Mouse (Mus musculus) frontal cortex, adult (tissue): ENCODE measurements around the gene Ptprk.

Experiments used
- ATAC-seq: cut with Nextera tagmentation; 2 replicates; pipeline ENCODE4 v1.9.2; 2017; ENCODE audit warnings: mild to moderate bottlenecking, moderate library complexity, mixed read lengths; ENCODE audit not compliant: low TSS enrichment

The Ptprk gene

DNA sequence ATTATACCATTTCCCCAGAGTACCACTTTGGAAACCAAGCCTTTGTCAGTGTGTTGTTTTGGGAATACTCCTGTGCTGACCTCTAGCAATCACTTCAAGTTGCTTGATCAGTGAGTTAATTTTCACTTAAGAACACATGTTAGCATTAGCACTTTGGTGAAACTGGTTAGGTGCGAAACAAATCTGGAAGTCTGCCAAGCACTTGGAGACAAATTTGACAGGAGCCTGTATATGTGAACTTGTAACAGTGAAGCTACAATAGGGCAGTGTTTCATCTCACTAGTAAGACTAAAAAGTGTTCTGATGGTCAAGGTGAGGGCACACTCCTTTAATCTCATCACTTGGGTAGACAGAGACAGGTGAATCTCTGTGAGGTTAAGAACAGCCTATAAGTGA is 321.9 kb downstream of the Ptprk start:
- ATAC-seq, result no peak

DNA sequence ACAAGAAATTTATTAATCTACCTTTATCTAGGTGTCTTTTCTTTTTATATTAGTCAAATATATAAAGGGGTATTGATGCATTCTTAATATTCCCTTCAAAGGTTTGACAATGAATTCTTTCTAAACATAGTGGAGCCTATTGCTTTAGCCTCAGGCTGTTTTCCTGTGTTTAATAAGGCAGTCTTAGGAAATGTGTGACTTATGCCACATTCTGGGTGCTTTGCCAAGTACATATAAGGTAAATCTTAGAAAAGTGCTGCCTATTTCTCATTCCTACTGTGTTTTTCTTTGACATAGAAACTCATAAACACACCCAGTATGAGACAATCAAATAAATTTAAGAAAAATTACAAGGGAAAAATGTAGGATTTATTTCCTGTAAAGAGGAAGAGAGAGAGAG is 327.2 kb downstream of the Ptprk start:
- no peak for ATAC-seq

DNA sequence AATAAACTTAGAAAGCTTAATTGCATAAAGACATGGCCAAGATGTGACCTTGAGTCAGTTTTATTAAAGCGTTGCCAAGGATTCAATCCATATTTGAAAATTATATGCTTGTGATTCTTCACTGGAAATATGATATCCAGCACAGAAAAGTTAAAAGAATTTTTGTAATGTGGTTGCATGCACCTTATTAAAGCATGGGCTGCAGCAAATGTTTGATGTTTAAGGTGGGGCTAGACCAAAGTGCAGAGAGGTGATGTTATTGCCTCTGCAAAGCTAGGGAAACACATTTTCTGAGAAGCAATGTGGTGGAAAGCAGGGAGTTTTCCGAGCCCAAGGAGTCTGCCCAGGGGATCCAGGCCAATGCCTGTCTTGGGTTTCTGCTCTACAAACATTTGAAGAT is 334.4 kb downstream of the Ptprk start:
- ATAC-seq, result no peak

DNA sequence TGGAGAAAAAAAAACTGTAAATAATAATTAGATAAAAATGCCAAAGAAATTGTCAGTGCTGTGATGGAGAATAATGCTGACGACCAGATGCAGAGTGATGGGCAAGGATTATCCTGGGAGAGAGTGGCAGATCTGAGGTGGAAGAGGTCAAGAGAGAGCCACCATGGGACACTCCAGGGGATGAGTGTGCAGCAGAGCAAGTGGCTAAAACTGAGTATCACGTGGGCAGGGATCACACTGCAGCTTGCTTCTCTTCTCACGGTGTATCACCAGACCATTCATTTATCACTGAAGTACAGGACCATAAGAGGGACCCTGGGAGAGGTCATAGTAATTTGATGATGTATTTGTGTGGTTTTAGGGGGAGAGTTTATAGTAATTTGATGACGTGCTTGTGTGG is 340.2 kb downstream of the Ptprk start:
- no peak for ATAC-seq

DNA sequence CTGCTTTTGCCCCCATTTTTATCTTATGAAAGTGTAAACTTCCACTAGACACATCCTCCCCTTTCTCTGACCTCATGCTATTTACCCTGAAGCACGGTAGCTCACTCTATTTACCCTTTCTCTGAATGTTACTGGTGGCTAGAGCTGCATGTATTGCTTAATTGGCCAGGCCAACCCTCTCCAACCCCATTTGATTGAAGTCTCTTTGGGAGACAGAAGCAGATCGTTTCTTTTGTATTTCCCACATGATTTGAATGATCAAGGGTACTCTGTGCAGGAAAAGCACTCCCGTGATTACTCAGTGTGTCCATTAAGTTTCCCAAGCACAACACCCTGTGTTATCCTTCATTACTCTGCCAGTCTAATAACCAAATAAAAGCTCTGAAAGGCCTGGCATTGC is 348.0 kb downstream of the Ptprk start:
- ATAC-seq, result no peak

DNA sequence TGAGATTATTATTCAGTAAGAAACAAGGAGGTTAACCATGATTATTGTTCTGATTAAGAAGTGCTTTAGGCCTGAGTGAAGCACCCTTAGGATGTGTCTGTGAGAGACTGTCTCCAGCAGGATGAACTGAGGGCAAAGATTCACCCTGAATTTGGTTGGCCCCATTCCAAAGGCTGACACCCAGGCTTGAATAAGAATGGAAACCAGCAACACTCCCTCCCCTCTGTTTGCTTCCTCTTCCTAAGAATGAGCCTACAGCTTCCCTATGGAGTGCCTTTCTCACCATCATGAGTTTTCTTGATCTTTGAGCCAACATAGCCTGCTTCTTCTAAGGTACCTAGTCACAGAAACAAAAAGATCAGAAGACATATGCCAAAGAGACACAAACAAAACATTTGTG is 350.8 kb downstream of the Ptprk start:
- no peak for ATAC-seq

DNA sequence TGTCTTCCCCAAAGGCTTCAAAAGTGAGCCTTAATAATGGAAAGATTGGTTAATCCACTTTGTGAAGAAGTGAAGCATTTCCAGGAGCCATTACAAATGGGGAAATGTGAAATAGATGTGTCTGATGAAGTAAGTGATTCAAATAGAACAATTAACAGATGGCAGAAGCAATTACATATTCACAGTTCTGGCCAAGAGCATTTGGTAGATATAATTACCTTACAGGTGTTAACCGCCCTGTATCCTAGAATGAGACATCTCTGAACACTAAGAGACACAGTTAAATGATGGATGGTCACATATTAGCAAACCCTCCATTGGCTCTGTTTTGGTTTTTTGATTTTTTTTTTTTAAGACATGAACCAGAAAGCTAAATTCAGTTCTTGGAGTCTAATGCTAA is 361.5 kb downstream of the Ptprk start:
- ATAC-seq, result peak; percentile 80

DNA sequence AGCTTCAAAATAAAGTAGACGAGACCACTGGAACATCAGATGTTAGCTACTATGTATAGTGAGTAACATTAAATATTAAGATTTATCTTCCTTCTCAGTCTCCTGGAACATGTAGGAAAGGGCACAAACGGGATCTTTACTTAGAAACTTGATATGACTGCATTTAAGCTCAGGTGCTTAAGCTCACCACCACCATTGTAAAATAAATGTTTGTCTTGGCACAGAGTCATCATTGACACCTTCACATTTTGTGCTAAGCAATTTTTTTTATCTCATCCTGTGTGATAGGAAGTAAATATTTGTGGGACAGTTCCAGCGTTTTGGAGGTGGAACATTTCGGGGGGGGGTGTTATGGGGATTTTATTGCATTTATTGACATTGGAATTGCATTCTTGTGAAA is 375.2 kb downstream of the Ptprk start:
- ATAC-seq, result no peak

DNA sequence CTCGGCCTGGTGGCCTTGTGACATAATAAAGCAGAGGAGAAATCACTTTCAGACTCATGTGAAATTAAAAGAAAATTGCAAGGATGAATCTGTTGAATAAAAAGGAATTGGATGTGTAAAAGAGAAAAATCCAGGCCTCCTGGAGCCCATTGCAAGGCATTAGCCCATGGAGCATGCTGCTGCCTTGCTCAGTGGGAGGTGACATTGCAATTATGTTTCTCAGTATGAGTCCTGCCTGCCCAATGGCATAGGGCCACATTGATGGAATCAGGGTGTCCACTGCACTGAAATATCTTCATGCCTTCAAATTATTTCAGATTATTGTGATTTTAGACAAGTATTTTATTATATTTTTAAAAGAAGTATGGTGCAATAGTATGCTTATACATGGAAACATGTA is 376.0 kb downstream of the Ptprk start:
- no peak for ATAC-seq

DNA sequence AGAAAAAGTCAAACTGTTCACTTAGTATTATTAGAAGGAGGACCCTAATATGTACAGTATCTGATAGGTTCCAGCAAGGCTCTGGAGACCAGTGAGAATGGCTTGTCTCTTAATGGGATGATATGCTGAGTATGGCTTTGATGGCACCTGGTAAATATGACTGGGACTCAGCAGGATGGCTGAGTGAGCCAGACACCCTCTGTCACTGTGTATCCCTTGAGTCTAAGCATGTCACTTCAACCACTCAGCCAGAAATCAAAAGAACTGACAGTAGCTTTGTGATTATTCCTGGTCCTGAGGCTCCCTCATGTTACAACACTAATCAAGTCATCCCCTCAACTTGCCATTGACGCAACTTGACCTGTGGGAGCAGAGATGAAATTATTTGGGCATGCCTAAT is 383.4 kb downstream of the Ptprk start:
- ATAC-seq, result peak; percentile 13; the same call in 1 of the 2 replicates

DNA sequence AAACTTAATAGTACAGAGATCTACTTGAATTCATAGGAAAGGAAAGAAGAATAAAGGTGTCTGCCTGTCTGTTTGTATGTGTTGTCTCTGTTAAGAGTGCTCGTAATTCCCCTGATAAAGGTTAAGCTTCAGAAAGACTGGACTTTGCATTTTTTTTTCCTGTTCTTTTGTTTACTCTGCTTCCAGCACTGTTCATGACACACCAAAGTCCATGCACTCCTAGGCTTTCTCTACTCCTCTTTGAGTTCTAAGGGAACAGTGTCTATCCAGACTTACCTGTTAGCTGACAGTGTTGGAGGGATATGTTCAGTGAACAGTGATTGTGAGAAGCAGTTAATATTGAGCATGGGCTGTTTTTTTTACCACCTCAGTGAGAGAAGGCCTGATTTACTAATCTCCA is 385.3 kb downstream of the Ptprk start:
- no peak for ATAC-seq

DNA sequence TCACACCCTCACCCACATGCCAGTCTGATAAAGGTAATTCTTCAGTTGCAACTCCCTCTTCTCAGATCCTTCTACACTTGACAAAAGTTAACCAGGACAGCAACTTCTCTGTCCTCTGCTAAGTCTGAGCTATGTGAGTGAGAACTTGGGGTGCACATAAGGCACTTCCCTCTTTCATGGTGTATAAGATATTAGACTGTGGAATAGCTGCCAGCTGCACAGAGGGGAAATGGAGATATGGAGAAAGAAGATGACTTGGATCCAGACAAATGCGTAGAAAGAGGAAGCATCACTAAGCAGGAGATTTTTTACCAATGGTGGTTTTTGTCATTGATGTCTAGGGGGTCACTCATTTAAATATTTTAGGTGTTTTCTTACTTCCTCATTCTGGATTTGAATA is 389.1 kb downstream of the Ptprk start:
- ATAC-seq, result no peak

DNA sequence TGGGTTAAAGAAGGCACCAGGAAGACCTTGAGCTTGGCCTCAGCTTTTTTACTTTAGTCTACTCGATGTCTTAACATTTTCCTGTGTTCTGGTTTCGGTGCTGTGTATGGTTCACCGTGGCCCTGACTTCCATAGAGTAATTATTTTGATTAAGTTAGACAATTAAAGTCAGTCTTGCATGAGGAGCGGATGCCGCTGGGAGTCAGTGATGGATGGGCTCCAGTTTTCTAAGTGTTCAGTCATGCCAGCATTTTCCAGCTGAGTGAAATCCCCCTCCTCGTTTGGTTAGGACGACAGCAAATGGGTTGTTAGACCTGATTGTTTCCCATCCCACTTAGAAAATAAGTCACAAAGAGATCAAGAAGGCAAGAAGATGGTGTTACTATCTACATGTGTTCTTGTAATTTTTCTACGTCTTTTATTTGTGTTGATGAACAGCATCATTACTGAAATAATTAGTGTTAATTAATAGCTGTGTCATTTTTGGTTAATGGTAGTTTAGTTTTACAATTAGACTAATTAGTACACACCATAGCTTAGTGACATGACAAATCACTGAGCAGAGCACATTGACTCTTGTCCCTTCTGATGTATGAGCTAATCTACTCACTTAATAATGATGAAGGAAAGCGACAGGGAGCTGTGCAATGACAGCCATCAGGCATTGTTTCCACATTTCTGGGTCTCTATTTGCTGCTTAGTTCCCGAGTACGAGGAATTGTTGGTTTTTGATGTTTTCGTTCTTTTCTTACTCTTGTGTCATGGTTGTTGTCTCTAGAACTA is 390.3 kb downstream of the Ptprk start:
- no peak for ATAC-seq

DNA sequence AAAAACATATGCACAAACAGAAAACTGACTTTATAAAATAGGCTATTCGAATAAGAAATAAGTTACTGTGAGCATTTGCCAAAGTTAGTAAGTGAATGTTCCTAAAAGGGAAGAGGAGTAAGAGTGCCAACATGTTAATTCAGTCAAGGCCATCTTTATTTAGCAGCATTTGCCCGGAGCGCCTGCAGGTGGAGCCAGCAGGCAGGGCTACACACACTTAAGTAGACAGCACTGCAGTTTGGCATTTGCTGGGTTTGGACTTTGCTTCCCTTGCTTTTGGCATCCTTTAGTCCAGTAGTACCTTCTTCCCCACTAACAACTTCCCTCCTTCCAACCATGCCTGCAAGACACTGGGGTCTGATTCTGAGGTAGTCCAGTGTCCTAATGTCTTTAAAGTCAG is 411.0 kb downstream of the Ptprk start:
- peak; percentile 97 for ATAC-seq

DNA sequence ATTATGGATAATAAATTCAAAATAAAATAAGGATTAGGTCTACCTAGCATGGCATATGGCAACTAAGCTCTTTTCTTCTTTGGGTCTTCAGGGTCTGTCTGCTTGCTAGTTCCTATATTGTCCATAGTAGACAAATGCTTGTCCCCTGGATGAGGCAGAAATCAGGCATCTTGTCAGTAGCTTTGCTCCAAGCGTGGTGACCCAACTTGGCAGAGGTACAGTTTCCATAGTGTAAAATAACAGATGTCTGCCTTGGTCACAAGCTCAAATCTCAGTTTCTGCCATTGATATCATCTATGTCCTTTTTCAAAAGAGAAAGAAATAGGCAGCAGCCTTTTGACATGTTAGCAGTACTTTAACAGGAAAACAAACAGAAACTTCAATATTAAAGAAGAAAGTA is 416.4 kb downstream of the Ptprk start:
- ATAC-seq, result no peak

DNA sequence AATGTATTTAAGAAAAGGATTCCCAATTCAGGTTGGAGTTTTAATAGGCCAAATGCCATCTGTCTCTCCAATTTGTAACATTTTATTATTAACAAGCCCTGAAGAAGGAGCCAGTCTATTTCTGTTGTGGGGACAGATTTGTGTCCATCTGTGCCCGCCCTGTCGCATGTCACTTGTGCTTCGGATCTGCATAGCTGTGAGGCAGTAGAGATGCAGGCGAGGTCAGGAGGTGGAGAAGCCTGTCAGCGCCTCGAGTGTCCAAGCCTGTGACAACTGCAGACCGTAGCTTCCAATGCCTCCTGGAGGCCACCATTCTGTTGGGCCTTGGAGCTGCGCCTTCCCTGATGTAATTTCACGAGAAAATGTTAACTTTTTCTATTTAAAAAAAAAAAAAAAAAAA is 417.6 kb downstream of the Ptprk start:
- no peak for ATAC-seq

DNA sequence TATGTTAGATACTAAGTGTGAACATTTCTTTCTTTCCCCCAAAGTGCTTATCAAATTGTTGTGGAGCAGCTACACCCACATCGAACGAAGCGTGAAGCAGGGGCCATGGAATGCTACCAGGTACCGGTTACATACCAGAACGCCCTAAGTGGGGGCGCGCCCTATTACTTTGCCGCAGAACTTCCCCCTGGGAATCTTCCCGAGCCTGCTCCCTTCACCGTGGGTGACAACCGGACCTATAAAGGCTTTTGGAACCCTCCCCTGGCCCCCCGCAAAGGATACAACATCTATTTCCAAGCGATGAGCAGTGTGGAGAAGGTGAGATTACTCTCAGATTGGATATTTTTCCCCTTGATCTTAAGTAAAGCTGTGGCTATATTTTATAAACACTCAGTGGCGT is 418.2 kb downstream of the Ptprk start:
- peak; percentile 50 for ATAC-seq

DNA sequence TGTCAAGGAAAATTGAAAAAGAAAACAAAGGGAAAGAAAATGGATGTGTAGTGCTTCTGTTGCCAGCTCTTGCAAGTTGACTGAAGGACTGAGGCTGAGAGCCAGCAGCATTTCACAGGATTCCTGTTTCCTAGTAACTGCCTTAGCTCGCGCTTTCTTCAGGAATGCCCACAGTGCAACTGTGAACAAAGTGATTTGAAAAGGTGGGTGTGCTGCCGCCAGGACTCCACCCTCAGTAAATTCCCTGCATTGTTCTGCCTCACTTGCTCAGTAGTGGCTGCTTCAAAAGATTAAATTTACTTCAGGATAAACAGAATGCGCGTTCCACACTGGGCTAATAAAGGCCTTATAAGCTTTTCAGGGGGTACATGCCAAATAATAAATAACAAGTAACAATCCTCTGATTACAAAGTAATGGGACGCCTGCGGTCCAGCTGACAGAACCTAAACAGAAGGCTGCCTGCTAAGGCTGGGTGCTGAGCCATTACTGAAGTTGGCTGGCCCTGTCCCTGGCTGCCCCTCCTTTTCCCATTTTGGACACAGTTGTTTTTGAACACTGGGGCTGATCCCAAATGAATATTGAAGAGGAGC is 418.7 kb downstream of the Ptprk start:
- peak; percentile 92 for ATAC-seq

DNA sequence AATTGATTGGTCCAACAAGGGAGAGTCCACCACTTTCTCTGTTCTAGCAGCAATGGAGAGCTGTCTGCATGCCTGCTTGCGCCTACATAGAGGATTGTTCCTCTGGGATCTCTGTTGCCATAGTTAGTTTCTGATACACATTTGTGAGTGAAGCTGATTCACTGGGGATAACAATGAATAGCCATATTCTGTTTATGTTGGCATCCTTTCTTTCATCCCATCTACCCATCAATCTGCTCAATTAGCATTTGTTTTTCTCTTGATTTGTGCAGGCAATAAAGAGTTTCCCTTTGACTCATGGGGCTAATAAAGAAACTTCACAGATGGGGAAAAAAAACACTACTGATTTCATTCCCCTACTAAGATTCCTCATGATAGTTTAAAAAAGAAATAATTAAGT is 423.2 kb downstream of the Ptprk start:
- no peak for ATAC-seq

DNA sequence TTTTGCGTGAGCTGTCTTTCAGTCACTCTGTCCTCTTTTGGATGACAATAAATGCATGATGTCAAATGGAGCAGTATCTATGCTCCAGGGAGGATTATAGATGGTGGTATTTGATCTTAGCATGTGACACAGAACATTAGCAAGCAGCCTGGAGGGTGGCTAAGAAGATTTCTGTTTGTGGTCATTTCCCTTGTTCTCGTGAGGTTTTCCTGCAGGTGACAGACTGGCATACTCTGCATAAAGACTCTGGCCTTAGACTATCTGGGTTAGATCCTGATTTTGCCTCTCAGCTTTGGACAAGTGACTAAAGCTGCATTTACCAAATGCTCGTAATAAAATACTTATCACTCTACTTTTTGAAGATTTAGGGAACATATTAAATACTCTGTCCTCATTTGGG is 423.9 kb downstream of the Ptprk start:
- no peak for ATAC-seq

DNA sequence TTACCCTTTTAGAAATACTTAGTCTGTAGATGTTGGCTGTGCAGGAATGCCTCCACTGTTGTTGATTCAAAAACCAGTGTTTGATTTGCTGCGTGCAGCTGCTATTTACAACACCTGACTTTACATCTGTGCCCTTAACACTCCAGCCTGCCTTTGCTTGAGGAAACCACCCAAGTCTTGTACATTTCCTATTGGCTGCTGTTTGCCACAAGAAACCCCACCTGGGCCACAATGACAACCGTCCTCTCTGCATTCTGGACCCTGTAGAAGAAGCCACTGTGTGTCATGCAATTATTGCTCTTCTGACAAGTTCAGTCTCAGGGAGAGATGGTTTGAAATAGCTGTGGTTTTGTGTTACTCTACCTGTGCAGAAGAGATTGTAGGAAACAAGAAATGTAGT is 439.0 kb downstream of the Ptprk start:
- ATAC-seq, result no peak

DNA sequence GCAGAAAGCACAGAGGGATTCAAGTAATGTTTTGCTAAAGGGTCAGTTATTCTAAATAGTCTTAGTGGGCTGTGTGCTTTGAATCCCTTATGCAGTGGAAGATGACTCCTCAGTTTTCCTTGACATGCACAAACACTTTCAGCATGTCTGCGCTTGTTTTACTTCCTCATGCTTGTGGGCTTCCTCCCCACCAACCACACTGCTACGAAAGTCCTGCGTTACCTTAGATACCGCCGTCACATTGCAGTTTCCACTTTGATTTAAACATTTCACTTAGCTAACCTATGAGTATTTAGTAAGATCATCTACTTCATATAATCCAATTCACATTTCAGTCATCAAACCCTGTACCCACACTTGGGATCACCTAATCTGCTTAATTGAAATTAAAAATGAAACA is 441.5 kb downstream of the Ptprk start:
- ATAC-seq, result no peak

DNA sequence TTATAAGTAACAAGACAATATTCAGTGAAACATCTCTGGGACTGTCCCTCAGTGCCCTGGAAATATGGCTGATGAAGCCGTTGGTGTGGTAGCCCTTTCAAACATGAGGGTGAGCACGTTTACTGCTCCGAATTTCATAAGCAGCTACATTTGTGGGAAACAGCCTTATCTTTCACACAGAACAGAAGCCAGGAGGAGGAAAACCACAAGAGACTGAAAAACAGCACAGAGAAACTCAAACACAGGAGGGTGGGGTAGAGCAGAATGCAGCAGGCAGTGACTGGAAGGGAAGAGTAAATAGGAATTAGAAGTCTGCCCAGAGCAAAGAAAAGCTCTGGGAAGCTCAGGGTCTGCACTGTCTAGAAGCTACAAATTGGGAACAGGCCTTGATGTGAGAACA is 443.7 kb downstream of the Ptprk start:
- peak; percentile 50; the same call in 1 of the 2 replicates for ATAC-seq

DNA sequence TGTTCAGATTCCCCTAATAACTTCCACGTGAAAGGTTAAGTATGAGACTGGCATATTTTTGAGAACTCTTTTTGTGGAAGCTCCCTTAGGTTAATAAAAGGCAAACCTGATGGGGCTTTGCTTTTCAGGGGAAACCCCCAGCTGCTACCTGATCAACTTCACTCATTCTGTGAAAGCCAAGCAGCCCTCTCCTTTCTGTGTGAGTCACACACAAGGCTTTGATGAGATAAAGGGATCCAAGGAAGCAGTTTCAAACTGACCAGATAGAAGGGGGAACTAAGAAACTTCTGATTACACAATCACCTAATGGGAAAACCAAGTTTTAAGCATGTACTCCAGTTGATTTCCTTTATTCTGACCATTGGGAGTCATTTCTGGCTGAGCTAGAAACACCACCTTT is 445.2 kb downstream of the Ptprk start:
- ATAC-seq, result no peak
